Mouse (Mus musculus) cerebellum, adult 9-11 months (tissue): ENCODE results near the gene Tec.

Source experiments
- DNase-seq: peaks from one replicate; pipeline ENCODE4 v3.0.0; 2022

Gene Tec

GRCm38 (mm10) chr5:72868091-72868875, at the start of gene Tec:
TSS of gene Tec (minus strand) at chr5:72868483.
- DNase-seq, result peak; percentile 79

- DNase-seq, result no peak
Observed at GRCm38 (mm10) chr5:72916851-72917250, 48.6 kb upstream of the Tec start.

- DNase-seq, result no peak
Observed at GRCm38 (mm10) chr5:72916048-72916447, 47.8 kb upstream of the Tec start.

GRCm38 (mm10) chr5:72914633-72915561, 46.6 kb upstream of the Tec start:
- peak; percentile 75 for DNase-seq

GRCm38 (mm10) chr5:72913648-72914557, 45.6 kb upstream of the Tec start, which contains the start of gene Slain2:
TSS of gene Slain2 (plus strand) at chr5:72914304.
- peak; percentile 97 for DNase-seq

- DNase-seq, result no peak
Observed at GRCm38 (mm10) chr5:72911284-72911683, 43.0 kb upstream of the Tec start.

- no peak for DNase-seq
Observed at GRCm38 (mm10) chr5:72910373-72910772, 42.1 kb upstream of the Tec start.

GRCm38 (mm10) chr5:72909363-72909762, 41.1 kb upstream of the Tec start:
- DNase-seq, result no peak

- no peak for DNase-seq
Observed at GRCm38 (mm10) chr5:72908324-72908936, 40.1 kb upstream of the Tec start.

- no peak for DNase-seq
Observed at GRCm38 (mm10) chr5:72907402-72907801, 39.1 kb upstream of the Tec start.

- no peak for DNase-seq
Observed at GRCm38 (mm10) chr5:72904903-72905790, 36.9 kb upstream of the Tec start.

GRCm38 (mm10) chr5:72902876-72903516, 34.7 kb upstream of the Tec start:
- DNase-seq, result no peak

GRCm38 (mm10) chr5:72902312-72902711, 34.0 kb upstream of the Tec start:
- no peak for DNase-seq

- DNase-seq, result no peak
Observed at GRCm38 (mm10) chr5:72901866-72902265, 33.6 kb upstream of the Tec start.

GRCm38 (mm10) chr5:72899255-72899654, 31.0 kb upstream of the Tec start:
- no peak for DNase-seq

GRCm38 (mm10) chr5:72897998-72898397, 29.7 kb upstream of the Tec start:
- no peak for DNase-seq

- DNase-seq, result no peak
Observed at GRCm38 (mm10) chr5:72896478-72897279, 28.4 kb upstream of the Tec start.

GRCm38 (mm10) chr5:72895261-72895660, 27.0 kb upstream of the Tec start:
- no peak for DNase-seq

GRCm38 (mm10) chr5:72893987-72894386, 25.7 kb upstream of the Tec start:
- no peak for DNase-seq

GRCm38 (mm10) chr5:72891534-72891933, 23.3 kb upstream of the Tec start:
- peak; percentile 36 for DNase-seq
